In genomic region chr2:120539333-120539732, GRCm38 (mm10) we compare ENCODE assay signal across 8 mouse cellular contexts. TPM values are rescaled to one million over a fixed set of nuclear protein-coding genes. Genes with fewer than 3 reads are reported as not detected.
DNase-seq lines count a peak whose midpoint lies in the region; ATAC-seq and TF ChIP-seq lines count a peak whose summit lies in the region.

No protein-coding gene starts in this region.

- peak overlapping the region; percentile 20; the same call in 1 of the 2 replicates for H3K27ac ChIP-seq in kidney, postnatal 0 days
- peak overlapping the region; percentile 43; the same call in 1 of the 2 replicates for H3K27ac ChIP-seq in forebrain, embryonic 16.5 days (ENCODE audit: low read length)
- H3K27ac ChIP-seq in intestine, embryonic 16.5 days (ENCODE audit: low read length), result peak overlapping the region; percentile 17; the same call in 1 of the 2 replicates

- ATAC-seq in kidney, postnatal 0 days (replicated peaks; ENCODE audit: low FRiP score, low read depth), result no peak
- ATAC-seq in forebrain, embryonic 16.5 days, result peak; percentile 46
- peak; percentile 53; the same call in 1 of the 2 replicates for ATAC-seq in intestine, embryonic 16.5 days
- no peak for ATAC-seq in megakaryocyte-erythroid progenitor cell, adult 5-6 weeks (replicated peaks; ENCODE audit: low FRiP score, low TSS enrichment, poor library complexity, severe bottlenecking)

- H3K9me3 ChIP-seq in kidney, postnatal 0 days (replicated peaks; ENCODE audit: low read length), result no peaks in the 10 kb centered on the region
- H3K9me3 ChIP-seq in forebrain, embryonic 16.5 days (ENCODE audit: control insufficient read depth, low read length), result no peaks in the 10 kb centered on the region
- no peaks in the 10 kb centered on the region for H3K9me3 ChIP-seq in intestine, embryonic 16.5 days (ENCODE audit: control insufficient read depth, low read length)

- no peak overlapping the region for H3K4me3 ChIP-seq in kidney, postnatal 0 days (replicated peaks; ENCODE audit: low read depth, low read length)
- no peak overlapping the region for H3K4me3 ChIP-seq in forebrain, embryonic 16.5 days (replicated peaks; ENCODE audit: low read length)
- no peak overlapping the region for H3K4me3 ChIP-seq in intestine, embryonic 16.5 days (ENCODE audit: low read length)

- H3K36me3 ChIP-seq in kidney, postnatal 0 days (ENCODE audit: insufficient read depth, low read length), result peaks cover 12% of the 10 kb centered on the region
- peaks cover 9% of the 10 kb centered on the region for H3K36me3 ChIP-seq in forebrain, embryonic 16.5 days (ENCODE audit: control insufficient read depth, insufficient read depth)
- 0 out of 2 replicates have a peak, but pooled peaks cover 3% of the 10 kb centered on the region for H3K36me3 ChIP-seq in intestine, embryonic 16.5 days (ENCODE audit: control insufficient read depth, insufficient read depth, low read length)

- TF ChIP-seq CTCF in kidney, postnatal 0 days (IDR thresholded peaks at IDR 0.05; ENCODE audit: low read depth), result no peak

- no peak overlapping the region for H3K4me2 ChIP-seq in kidney, postnatal 0 days (ENCODE audit: low read length)
- peak overlapping the region; percentile 22 for H3K4me2 ChIP-seq in forebrain, embryonic 16.5 days (ENCODE audit: low read length)
- no peak overlapping the region for H3K4me2 ChIP-seq in intestine, embryonic 16.5 days (ENCODE audit: low read depth, low read length)

- WGBS in kidney, postnatal 0 days, result 73% methylated on average over 3 of the region's 3 CpGs
- WGBS in forebrain, embryonic 16.5 days, result 57% methylated on average over 3 of the region's 3 CpGs
- 57% methylated on average over 3 of the region's 3 CpGs for WGBS in intestine, embryonic 16.5 days

- no peaks in the 10 kb centered on the region for H3K4me1 ChIP-seq in kidney, postnatal 0 days (replicated peaks; ENCODE audit: insufficient read depth, low read length)
- H3K4me1 ChIP-seq in forebrain, embryonic 16.5 days (replicated peaks; ENCODE audit: control insufficient read depth, insufficient read depth, low read length), result peaks cover 13% of the 10 kb centered on the region
- H3K4me1 ChIP-seq in intestine, embryonic 16.5 days (ENCODE audit: control insufficient read depth, insufficient read depth, low read length), result no peaks in the 10 kb centered on the region

- no peak overlapping the region for H3K9ac ChIP-seq in kidney, postnatal 0 days (ENCODE audit: low read depth, low read length)
- no peak overlapping the region for H3K9ac ChIP-seq in forebrain, embryonic 16.5 days (replicated peaks; ENCODE audit: low read depth, low read length)
- no peak overlapping the region for H3K9ac ChIP-seq in intestine, embryonic 16.5 days (ENCODE audit: low read depth, low read length)

- DNase-seq in kidney, postnatal 0 days (ENCODE audit: low spot score), result no peak
- DNase-seq in kidney, adult 8-10 months, result no peak
- peak; percentile 28 for DNase-seq in adrenal gland, postnatal 25 days
- DNase-seq in T-cell, adult 2 months (ENCODE audit: low spot score), result no peak
- DNase-seq in right cerebral cortex, adult 2 months (ENCODE audit: low spot score in 2 of 2), result no peak

- no peaks in the 10 kb centered on the region for H3K27me3 ChIP-seq in kidney, postnatal 0 days (ENCODE audit: insufficient read depth, low read length)
- H3K27me3 ChIP-seq in forebrain, embryonic 16.5 days (replicated peaks; ENCODE audit: control insufficient read depth, insufficient read depth, low read length), result no peaks in the 10 kb centered on the region
- no peaks in the 10 kb centered on the region for H3K27me3 ChIP-seq in intestine, embryonic 16.5 days (replicated peaks; ENCODE audit: control insufficient read depth, insufficient read depth, low read length)

RNA-seq across cellular contexts. Expression of gene Zfp106, which starts 24.3 kb away (rescaled TPM):
- polyA plus RNA-seq in kidney, postnatal 0 days (2015; fragmentation: Nextera tagmentation; extraction: Ambion mirVana), result 32.5 and 36.5 TPM in 2 replicates
- total RNA-seq in adrenal gland, postnatal 25 days (2021), result 95.5 and 104 TPM in 2 replicates
- 40.0 and 48.5 TPM in 2 replicates for polyA plus RNA-seq in forebrain, embryonic 16.5 days (2015; fragmentation: Nextera tagmentation; extraction: Ambion mirVana)
- polyA plus RNA-seq in intestine, embryonic 16.5 days (2015; fragmentation: Nextera tagmentation; extraction: Ambion mirVana), result 36.2 and 37.0 TPM in 2 replicates
- total RNA-seq in megakaryocyte-erythroid progenitor cell, adult 5-6 weeks (2014; fragmentation: Nextera tagmentation), result 96.8 and 100 TPM in 2 replicates
- 98.7 and 126 TPM in 2 replicates for total RNA-seq in megakaryocyte-erythroid progenitor cell, adult 5-6 weeks (2017)

RNA-seq across cellular contexts. Expression of gene Snap23, which starts 28.1 kb away (rescaled TPM):
- polyA plus RNA-seq in kidney, postnatal 0 days (2015; fragmentation: Nextera tagmentation; extraction: Ambion mirVana), result 36.3 and 39.5 TPM in 2 replicates
- total RNA-seq in adrenal gland, postnatal 25 days (2021), result 66.7 and 71.7 TPM in 2 replicates
- 19.8 and 20.6 TPM in 2 replicates for polyA plus RNA-seq in forebrain, embryonic 16.5 days (2015; fragmentation: Nextera tagmentation; extraction: Ambion mirVana)
- polyA plus RNA-seq in intestine, embryonic 16.5 days (2015; fragmentation: Nextera tagmentation; extraction: Ambion mirVana), result 54.6 and 55.8 TPM in 2 replicates
- total RNA-seq in megakaryocyte-erythroid progenitor cell, adult 5-6 weeks (2014; fragmentation: Nextera tagmentation), result 57.8 and 76.4 TPM in 2 replicates
- total RNA-seq in megakaryocyte-erythroid progenitor cell, adult 5-6 weeks (2017), result 136 and 161 TPM in 2 replicates

Comparison
In these comparisons a context has a peak if more than half of its experiments do, and no peak if none do; other contexts are left out.
1. ATAC-seq: peak in forebrain, embryonic 16.5 days (single experiment) and intestine, embryonic 16.5 days (single experiment); none in kidney, postnatal 0 days (single experiment) and megakaryocyte-erythroid progenitor cell, adult 5-6 weeks (single experiment).
2. Peak in every context shown above with its lines, with median percentiles within 50 percentile points of each other: H3K27ac ChIP-seq.